Mouse (Mus musculus): ENCODE results near the gene Ntrk3.

- TF ChIP-seq POLR2A (IDR thresholded peaks at IDR 0.05; ENCODE audit: extremely low read depth, insufficient read depth, low read length) (no peak), CTCF (IDR thresholded peaks at IDR 0.05; ENCODE audit: extremely low read depth, insufficient read depth, low read length) (no peak)
These were observed 209.8 kb downstream of the Ntrk3 start for GRCm38 (mm10) chr7:78528008-78528407.
